Mouse (Mus musculus) kidney, adult 18-20 months (tissue): Measurements from ENCODE around the gene Ndufaf7.

Experiments
- DNase-seq: peaks from one replicate; pipeline ENCODE4 v3.0.0; 2021

Ndufaf7 gene

GRCm38 (mm10) chr17:78966092-78966883 is 29.4 kb downstream of the Ndufaf7 start:
- DNase-seq, result no peak

GRCm38 (mm10) chr17:78968500-78968899 is 31.6 kb downstream of the Ndufaf7 start:
- no peak for DNase-seq

- DNase-seq, result no peak
Observed at GRCm38 (mm10) chr17:78983166-78983565, 46.2 kb downstream of the Ndufaf7 start.

- DNase-seq, result no peak
Observed at GRCm38 (mm10) chr17:78983736-78984135, 46.8 kb downstream of the Ndufaf7 start.

- DNase-seq, result no peak
Observed at GRCm38 (mm10) chr17:78989015-78989414, 52.1 kb downstream of the Ndufaf7 start.

- DNase-seq, result no peak
Observed at GRCm38 (mm10) chr17:78991549-78991948, 54.6 kb downstream of the Ndufaf7 start.

GRCm38 (mm10) chr17:78992303-78993027 is 55.5 kb downstream of the Ndufaf7 start:
- DNase-seq, result no peak

- DNase-seq, result no peak
Observed at GRCm38 (mm10) chr17:78993670-78994069, 56.7 kb downstream of the Ndufaf7 start.

GRCm38 (mm10) chr17:78994382-78994781 is 57.4 kb downstream of the Ndufaf7 start:
- no peak for DNase-seq

- DNase-seq, result peak; percentile 12
Observed at GRCm38 (mm10) chr17:78994931-78995820, 58.2 kb downstream of the Ndufaf7 start.
